In genomic region chr7:27378431-27378830, GRCm38 (mm10) we compare ENCODE assay signal across 9 mouse cellular contexts. TPM values are rescaled to one million over a fixed set of nuclear protein-coding genes. Genes with fewer than 3 reads are reported as not detected.
DNase-seq lines count a peak whose midpoint lies in the region; ATAC-seq and TF ChIP-seq lines count a peak whose summit lies in the region.
"Had no signal": no experiment of that assay in that cellular context is flagged by ENCODE, and none has a peak within 500 bp of the region (broad histone marks: within the 10 kb centered on the region; RNA-seq: fewer than 3 reads in every experiment).

No protein-coding gene starts in this region.

- peak; percentile 93 for ATAC-seq in stomach, postnatal 0 days (ENCODE audit: low FRiP score, low TSS enrichment)

- no peak overlapping the region for H3K27ac ChIP-seq in gastrocnemius, adult 2 months
- H3K27ac ChIP-seq in stomach, postnatal 0 days (replicated peaks), result no peak overlapping the region

- 11% methylated on average over 4 of the region's 4 CpGs for WGBS in stomach, postnatal 0 days

- H3K4me2 ChIP-seq in stomach, postnatal 0 days (replicated peaks; ENCODE audit: low read depth), result no peak overlapping the region

- no peak overlapping the region for H3K4me3 ChIP-seq in gastrocnemius, adult 2 months
- H3K4me3 ChIP-seq in stomach, postnatal 0 days (ENCODE audit: low read depth, low read length), result no peak overlapping the region

- no peaks in the 10 kb centered on the region for H3K4me1 ChIP-seq in stomach, postnatal 0 days (replicated peaks; ENCODE audit: control insufficient read depth, insufficient read depth)

- no peak for DNase-seq in gastrocnemius, adult 2 months
- DNase-seq in gastrocnemius, postnatal 4 days (ENCODE audit: low spot score in 2 of 2), result no peak
- DNase-seq in urinary bladder, postnatal 36 days (ENCODE audit: low spot score in 2 of 2), result peak; percentile 38 to 40
- no peak for DNase-seq in urinary bladder, adult 2 months (ENCODE audit: low spot score)
- peak; percentile 63 to 71 for DNase-seq in kidney, postnatal 4 days
- DNase-seq in stomach, postnatal 0 days (ENCODE audit: low spot score), result peak; percentile 80
- DNase-seq in right cerebral cortex, postnatal 36 days (ENCODE audit: low spot score in 2 of 2), result no peak
- DNase-seq in layer of hippocampus, postnatal 14 days (ENCODE audit: low spot score in 2 of 2), result no peak

- TF ChIP-seq CTCF in gastrocnemius, adult 2 months (IDR thresholded peaks at IDR 0.05), result peak; percentile 37
- TF ChIP-seq CTCF in stomach, postnatal 0 days (IDR thresholded peaks at IDR 0.05; ENCODE audit: low read depth), result peak; percentile 81

- intact Hi-C loops in gastrocnemius, adult 2 months (cut with DNase I), result no loop called here

- no peak for TF ChIP-seq EP300 in stomach, postnatal 0 days (optimal IDR thresholded peaks at IDR 0.05)

- no peaks in the 10 kb centered on the region for H3K9me3 ChIP-seq in stomach, postnatal 0 days (ENCODE audit: control insufficient read depth, low read length)

- no peak overlapping the region for H3K9ac ChIP-seq in stomach, postnatal 0 days (ENCODE audit: low read length)

- H3K36me3 ChIP-seq in stomach, postnatal 0 days (ENCODE audit: control insufficient read depth, insufficient read depth, low read length), result no peaks in the 10 kb centered on the region

- no peaks in the 10 kb centered on the region for H3K27me3 ChIP-seq in stomach, postnatal 0 days (ENCODE audit: control insufficient read depth, insufficient read depth, low read length)

RNA-seq across cellular contexts. Expression of gene Gm20479, which starts 21.2 kb away (rescaled TPM):
- total RNA-seq in gastrocnemius, adult 2 months (2021), result not detected
- total RNA-seq in gastrocnemius, postnatal 4 days (2021), result not detected
- polyA plus RNA-seq in urinary bladder, adult 2 months (2012; rRNA removed), result 0.43 and 0.67 TPM in 2 replicates
- polyA plus RNA-seq in stomach, postnatal 0 days (2015; fragmentation: Nextera tagmentation; extraction: Ambion mirVana), result 0.28 and 0.57 TPM in 2 replicates
- total RNA-seq in layer of hippocampus, postnatal 14 days (2021), result not detected
- total RNA-seq: layer of hippocampus, postnatal 10 days had no signal

RNA-seq across cellular contexts. Expression of gene Shkbp1, which starts 22.6 kb away (rescaled TPM):
- total RNA-seq in gastrocnemius, adult 2 months (2021), result 1 to 10 TPM; 2.3 to 2.8 TPM
- 10 to 100 TPM; 11.0 to 11.5 TPM for total RNA-seq in gastrocnemius, postnatal 4 days (2021)
- polyA plus RNA-seq in urinary bladder, adult 2 months (2012; rRNA removed), result 39.4 and 46.5 TPM in 2 replicates
- 26.3 and 27.3 TPM in 2 replicates for polyA plus RNA-seq in stomach, postnatal 0 days (2015; fragmentation: Nextera tagmentation; extraction: Ambion mirVana)
- 10 to 100 TPM; 24.7 to 26.2 TPM for total RNA-seq in layer of hippocampus, postnatal 14 days (2021)

RNA-seq across cellular contexts. Expression of gene Ltbp4, which starts 40.9 kb away (rescaled TPM):
- total RNA-seq in gastrocnemius, adult 2 months (2021), result 10 to 100 TPM; 48.0 to 81.2 TPM
- 100 to 1,000 TPM; 152 to 169 TPM for total RNA-seq in gastrocnemius, postnatal 4 days (2021)
- polyA plus RNA-seq in urinary bladder, adult 2 months (2012; rRNA removed), result 176 and 335 TPM in 2 replicates
- polyA plus RNA-seq in stomach, postnatal 0 days (2015; fragmentation: Nextera tagmentation; extraction: Ambion mirVana), result 81.0 and 94.8 TPM in 2 replicates
- total RNA-seq in layer of hippocampus, postnatal 14 days (2021), result 10 to 100 TPM; 55.0 to 55.3 TPM

Comparison
In these comparisons a context has a peak if more than half of its experiments do, and no peak if none do; other contexts are left out.
1. DNase-seq: peak in urinary bladder, postnatal 36 days (2 of 2), kidney, postnatal 4 days (2 of 2) and stomach, postnatal 0 days (single experiment); none in gastrocnemius, adult 2 months (single experiment), gastrocnemius, postnatal 4 days (0 of 2), urinary bladder, adult 2 months (single experiment), right cerebral cortex, postnatal 36 days (0 of 2) and layer of hippocampus, postnatal 14 days (0 of 2).